Mouse (Mus musculus): Measurements from ENCODE around the gene Arvcf. TPM values are rescaled to one million over a fixed set of nuclear protein-coding genes. Genes with fewer than 3 reads are reported as not detected.

The Arvcf gene
- polyA plus RNA-seq, 1 experiment from 2014 or later = 81.3 TPM

DNA sequence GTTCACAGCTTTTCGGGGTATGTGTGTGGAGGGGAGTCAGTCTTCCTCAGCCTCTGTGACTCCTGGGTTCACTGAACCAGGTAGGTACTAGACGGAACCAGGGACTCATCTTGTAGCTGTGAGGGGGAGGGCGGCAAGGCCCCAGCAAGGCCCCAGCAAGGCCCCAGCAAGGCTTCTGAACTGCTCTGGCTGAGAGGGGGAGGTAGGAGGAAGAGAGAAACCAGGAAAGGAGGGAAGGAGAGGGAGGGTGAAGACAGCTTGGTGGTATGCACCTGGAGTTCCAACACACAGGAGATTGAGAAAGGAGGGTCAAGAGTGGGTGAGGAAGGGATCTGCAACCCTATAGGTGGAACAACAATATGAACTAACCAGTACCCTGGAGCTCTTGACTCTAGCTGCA, 68.9 kb downstream of the Arvcf start:
- 83% methylated on average over 3 of the region's 3 CpGs for WGBS
- H3K4me2 ChIP-seq = no peak overlapping the region
- no peak overlapping the region for H3K4me3 ChIP-seq

DNA sequence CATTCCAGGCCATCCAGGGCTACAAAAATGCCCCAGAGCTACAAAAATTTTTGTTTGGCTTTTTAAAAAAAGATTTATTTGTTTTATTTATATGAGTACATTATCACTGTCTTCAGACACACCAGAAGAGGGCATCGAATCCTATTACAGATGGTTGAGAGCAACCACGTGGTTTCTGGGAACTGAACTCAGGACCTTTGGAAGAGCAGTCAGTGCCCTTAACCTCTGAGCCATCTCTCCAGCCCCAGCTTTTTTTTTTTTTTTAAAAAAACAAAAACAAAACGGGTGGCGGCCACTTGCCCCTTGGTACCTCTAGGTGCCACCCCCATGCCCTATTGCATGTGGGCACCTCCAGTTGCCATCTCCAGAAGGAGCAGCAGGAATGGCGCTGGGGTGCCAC, 69.5 kb downstream of the Arvcf start:
- no peak overlapping the region for H3K4me2 ChIP-seq
- no peak overlapping the region for H3K4me3 ChIP-seq
- WGBS = 93% methylated on average over 5 of the region's 5 CpGs
- no peak for ATAC-seq (ENCODE audit: low FRiP score, low read depth)
- H3K9ac ChIP-seq = no peak overlapping the region
- peaks cover 4% of the 10 kb centered on the region; the same call in 1 of the 2 replicates for H3K4me1 ChIP-seq (replicated peaks)
- no peaks in the 10 kb centered on the region for H3K9me3 ChIP-seq
- peaks cover 15% of the 10 kb centered on the region for H3K36me3 ChIP-seq
- no peak overlapping the region for H3K27ac ChIP-seq (replicated peaks)
- H3K27me3 ChIP-seq = no peaks in the 10 kb centered on the region

More for the DNA sequence above, 68.9 kb downstream of the Arvcf start:
- H3K27ac ChIP-seq (replicated peaks) = peak overlapping the region; percentile 2
- no peak overlapping the region for H3K9ac ChIP-seq
- peaks cover 6% of the 10 kb centered on the region for H3K4me1 ChIP-seq (replicated peaks)
- ATAC-seq (ENCODE audit: low FRiP score, low read depth) = no peak
- H3K36me3 ChIP-seq = peaks cover 8% of the 10 kb centered on the region; the same call in 1 of the 2 replicates
- no peaks in the 10 kb centered on the region for H3K27me3 ChIP-seq
- H3K9me3 ChIP-seq = no peaks in the 10 kb centered on the region

DNA sequence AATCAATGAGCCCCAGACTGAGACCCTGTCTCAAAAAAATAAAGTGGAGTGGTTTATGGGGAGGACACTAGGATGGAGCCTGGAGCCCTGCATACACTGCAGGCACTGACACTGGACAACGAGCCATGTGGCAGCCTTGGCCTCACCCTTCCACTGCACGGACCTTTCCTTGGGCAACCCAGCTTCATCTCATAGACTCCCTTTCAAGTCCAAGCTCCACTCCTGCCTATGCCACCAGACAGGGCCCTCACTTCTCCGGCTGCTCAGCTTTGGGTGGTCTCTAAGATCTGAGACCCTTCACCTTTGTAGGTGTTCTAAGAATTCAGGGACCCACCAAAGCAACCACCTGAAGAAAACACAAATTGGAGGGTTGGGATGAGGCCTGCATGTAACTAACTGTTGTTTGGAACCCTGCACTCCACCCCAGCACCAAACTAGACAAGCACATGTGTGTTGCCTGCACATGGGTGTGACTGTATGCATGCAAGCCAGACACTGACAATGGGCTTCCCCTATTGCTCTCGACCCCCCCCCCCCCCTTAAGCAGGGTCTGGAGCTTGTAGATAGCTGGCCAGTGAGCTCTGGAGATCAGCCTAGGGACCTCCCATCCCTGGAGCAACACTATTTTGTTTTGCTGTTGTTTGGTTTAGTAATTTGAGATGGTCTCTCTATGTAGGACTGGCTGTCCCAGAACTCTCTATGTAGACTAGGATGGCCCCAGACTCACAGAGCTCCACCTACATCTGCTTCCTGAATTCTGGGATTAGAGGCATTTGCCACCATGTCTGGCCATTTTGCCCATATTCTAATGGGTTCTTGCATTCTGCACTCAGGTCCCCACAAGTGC, 71.0 kb downstream of the Arvcf start:
- no peak overlapping the region for H3K27ac ChIP-seq (replicated peaks)
- no peaks in the 10 kb centered on the region for H3K27me3 ChIP-seq
- H3K9me3 ChIP-seq = no peaks in the 10 kb centered on the region
- peaks cover 9% of the 10 kb centered on the region for H3K4me1 ChIP-seq (replicated peaks)
- no peak overlapping the region for H3K9ac ChIP-seq
- no peak for ATAC-seq (ENCODE audit: low FRiP score, low read depth)
- H3K4me2 ChIP-seq = no peak overlapping the region
- 89% methylated on average over 4 of the region's 4 CpGs for WGBS
- peaks cover 19% of the 10 kb centered on the region for H3K36me3 ChIP-seq
- H3K4me3 ChIP-seq = no peak overlapping the region

DNA sequence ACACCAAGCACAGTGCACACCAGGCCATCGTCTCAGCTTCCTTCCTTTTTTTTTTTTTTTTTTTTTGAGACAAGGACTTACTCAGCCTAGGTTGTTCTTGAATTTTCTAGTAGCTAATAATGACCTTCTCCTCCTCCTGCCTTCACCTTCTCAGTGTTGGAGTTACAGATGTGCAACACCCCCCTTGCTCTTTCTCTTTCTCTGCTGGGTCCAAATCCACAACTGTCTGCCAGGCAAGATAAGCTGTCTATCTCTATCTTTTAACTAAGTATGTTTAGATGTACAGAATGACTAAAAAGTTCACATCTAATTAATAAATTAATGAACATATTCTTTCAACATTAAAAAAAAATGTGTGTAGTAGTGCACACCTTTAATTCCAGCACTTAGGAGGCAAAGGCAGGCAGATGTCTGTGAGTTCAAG, 71.6 kb downstream of the Arvcf start:
- H3K9me3 ChIP-seq = no peaks in the 10 kb centered on the region

DNA sequence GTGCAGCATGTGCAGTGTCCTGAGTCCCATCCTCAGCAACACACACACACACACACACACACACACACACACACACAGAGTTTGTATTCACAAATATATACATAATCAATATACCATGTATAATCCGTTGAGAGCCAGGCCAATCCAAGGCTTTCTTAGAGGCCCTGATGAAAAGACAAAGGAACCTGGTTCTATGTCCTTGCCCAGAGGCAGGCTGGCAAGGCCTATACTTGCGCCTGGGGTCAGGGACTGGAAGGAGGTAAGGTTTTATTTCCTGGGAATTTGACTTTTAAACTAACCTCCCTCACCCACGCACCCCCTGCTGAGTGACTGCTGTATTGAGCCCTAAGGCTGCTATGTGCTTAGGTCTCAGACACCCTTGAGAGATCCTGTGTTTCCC, 72.6 kb downstream of the Arvcf start:
- H3K4me1 ChIP-seq (replicated peaks) = peaks cover 25% of the 10 kb centered on the region
- no peak overlapping the region for H3K9ac ChIP-seq
- H3K27me3 ChIP-seq = no peaks in the 10 kb centered on the region
- no peak overlapping the region for H3K27ac ChIP-seq (replicated peaks)
- no peaks in the 10 kb centered on the region for H3K9me3 ChIP-seq
- H3K4me2 ChIP-seq = no peak overlapping the region
- WGBS = 64% methylated on average over 3 of the region's 3 CpGs
- peaks cover 16% of the 10 kb centered on the region for H3K36me3 ChIP-seq
- no peak overlapping the region for H3K4me3 ChIP-seq
- no peak for ATAC-seq (ENCODE audit: low FRiP score, low read depth)

More for the DNA sequence above, 71.6 kb downstream of the Arvcf start:
- Histone ChIP-seq H3K9ac (no peak overlapping the region), H3K27ac (replicated peaks) (no peak overlapping the region), H3K4me1 (replicated peaks) (peaks cover 16% of the 10 kb centered on the region), H3K4me3 (no peak overlapping the region), H3K27me3 (no peaks in the 10 kb centered on the region), H3K4me2 (no peak overlapping the region), H3K36me3 (peaks cover 19% of the 10 kb centered on the region)
- WGBS = 76% methylated on average over 1 of the region's 1 CpGs
- ATAC-seq (ENCODE audit: low FRiP score, low read depth) = no peak

DNA sequence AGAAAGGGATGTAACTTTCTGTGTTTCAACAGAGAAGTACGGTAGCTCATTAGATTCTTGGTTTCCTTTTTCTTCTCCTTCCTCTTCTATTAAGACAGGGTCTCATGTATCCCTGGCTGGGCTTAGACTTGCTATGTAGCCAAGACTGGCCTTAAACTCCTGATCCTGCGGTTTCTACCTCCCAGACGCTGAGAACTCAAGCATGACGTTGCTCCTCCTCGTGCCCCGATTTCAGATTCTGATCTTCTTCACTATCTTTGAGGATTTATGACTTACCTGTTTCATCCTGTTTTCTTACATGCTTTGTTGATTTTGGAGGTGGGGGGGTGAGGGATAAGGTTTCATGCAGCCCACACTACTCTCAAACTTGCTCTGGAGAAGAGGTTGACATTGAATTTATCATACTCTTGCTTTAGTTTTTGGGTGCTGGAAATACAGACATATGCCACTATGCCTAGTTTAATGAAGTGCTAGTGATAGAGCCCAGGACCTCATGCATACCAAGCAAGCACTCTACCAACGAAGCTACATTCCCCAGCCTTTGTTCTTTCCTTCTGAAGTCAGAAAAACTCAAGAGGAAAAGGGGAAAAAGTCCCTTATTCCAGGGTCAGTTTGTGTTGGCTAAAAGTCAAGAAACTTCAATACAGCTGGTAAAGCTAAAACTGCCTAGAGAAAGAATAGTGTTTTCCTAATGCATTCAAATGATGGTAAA, 75.4 kb downstream of the Arvcf start:
- Histone ChIP-seq H3K4me1 (replicated peaks) (peaks cover 36% of the 10 kb centered on the region), H3K9ac (no peak overlapping the region), H3K27me3 (no peaks in the 10 kb centered on the region), H3K36me3 (peaks cover 16% of the 10 kb centered on the region), H3K9me3 (no peaks in the 10 kb centered on the region), H3K4me3 (no peak overlapping the region), H3K4me2 (0 out of 2 replicates have a peak overlapping the region, but pooled peaks have one; percentile 81), H3K27ac (replicated peaks) (no peak overlapping the region)
- 92% methylated on average over 7 of the region's 7 CpGs for WGBS
- ATAC-seq (ENCODE audit: low FRiP score, low read depth) = no peak

DNA sequence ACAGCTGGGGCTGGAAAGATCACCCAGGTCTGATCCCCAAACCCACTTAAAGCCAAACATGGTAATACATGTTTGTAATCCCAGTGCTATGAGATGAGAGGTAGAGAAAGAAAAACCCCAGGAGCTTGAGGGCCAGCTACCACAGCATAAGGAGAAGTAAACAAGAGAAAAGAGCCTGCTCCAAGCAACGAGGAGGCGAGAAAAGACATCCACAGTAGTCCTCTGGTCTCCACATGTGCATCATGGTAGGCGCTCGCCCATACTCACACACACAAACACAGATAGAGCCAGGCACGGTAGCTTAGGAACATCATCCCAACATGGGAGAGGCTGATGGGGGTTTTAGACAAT, 75.9 kb downstream of the Arvcf start:
- Histone ChIP-seq H3K4me3 (no peak overlapping the region), H3K27ac (replicated peaks) (0 out of 2 replicates have a peak overlapping the region, but pooled peaks have one; percentile 18), H3K27me3 (no peaks in the 10 kb centered on the region), H3K36me3 (peaks cover 16% of the 10 kb centered on the region), H3K4me1 (replicated peaks) (peaks cover 36% of the 10 kb centered on the region), H3K9me3 (no peaks in the 10 kb centered on the region), H3K9ac (no peak overlapping the region), H3K4me2 (0 out of 2 replicates have a peak overlapping the region, but pooled peaks have one; percentile 81)
- WGBS = 81% methylated on average over 5 of the region's 5 CpGs
- no peak for ATAC-seq (ENCODE audit: low FRiP score, low read depth)

DNA sequence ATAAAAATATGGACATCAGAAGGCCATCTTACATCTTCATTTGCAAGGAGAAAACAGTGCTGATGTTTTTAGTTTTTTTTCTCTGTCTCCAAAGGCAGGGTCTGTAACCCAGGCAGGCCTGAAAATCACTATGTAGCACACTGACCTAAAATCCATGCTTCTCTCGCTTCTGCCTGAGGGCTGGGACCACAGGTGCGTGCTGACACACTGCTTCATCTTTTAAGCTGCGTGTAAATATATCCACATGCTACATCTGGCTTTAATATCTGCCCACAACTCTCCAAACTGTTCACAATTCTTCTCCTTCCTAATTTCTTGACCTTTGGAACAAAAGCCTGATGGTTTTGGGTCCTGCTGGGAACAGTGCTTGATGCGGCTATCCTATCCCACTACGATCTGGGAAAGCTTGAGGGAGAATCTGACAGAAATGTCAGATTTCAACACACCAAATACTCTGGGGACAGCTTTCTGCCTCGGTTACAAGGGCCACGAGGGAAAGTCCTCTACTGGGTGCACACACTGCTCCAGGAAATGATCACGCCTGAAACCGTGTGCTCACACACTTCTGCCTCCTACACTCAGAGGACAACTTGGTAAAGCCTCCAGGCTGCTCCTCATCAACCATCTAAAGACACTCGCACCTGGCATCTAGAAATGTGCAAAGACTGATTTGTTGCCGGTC, 76.5 kb downstream of the Arvcf start:
- 62% methylated on average over 11 of the region's 11 CpGs for WGBS
- no peaks in the 10 kb centered on the region for H3K9me3 ChIP-seq
- 0 out of 2 replicates have a peak overlapping the region, but pooled peaks have one; percentile 18 for H3K27ac ChIP-seq (replicated peaks)
- H3K4me3 ChIP-seq = no peak overlapping the region
- H3K27me3 ChIP-seq = no peaks in the 10 kb centered on the region
- H3K9ac ChIP-seq = 0 out of 2 replicates have a peak overlapping the region, but pooled peaks have one; percentile 9
- peaks cover 16% of the 10 kb centered on the region for H3K36me3 ChIP-seq
- peak overlapping the region; percentile 81 for H3K4me2 ChIP-seq
- peaks cover 36% of the 10 kb centered on the region for H3K4me1 ChIP-seq (replicated peaks)
- no peak for ATAC-seq (ENCODE audit: low FRiP score, low read depth)

DNA sequence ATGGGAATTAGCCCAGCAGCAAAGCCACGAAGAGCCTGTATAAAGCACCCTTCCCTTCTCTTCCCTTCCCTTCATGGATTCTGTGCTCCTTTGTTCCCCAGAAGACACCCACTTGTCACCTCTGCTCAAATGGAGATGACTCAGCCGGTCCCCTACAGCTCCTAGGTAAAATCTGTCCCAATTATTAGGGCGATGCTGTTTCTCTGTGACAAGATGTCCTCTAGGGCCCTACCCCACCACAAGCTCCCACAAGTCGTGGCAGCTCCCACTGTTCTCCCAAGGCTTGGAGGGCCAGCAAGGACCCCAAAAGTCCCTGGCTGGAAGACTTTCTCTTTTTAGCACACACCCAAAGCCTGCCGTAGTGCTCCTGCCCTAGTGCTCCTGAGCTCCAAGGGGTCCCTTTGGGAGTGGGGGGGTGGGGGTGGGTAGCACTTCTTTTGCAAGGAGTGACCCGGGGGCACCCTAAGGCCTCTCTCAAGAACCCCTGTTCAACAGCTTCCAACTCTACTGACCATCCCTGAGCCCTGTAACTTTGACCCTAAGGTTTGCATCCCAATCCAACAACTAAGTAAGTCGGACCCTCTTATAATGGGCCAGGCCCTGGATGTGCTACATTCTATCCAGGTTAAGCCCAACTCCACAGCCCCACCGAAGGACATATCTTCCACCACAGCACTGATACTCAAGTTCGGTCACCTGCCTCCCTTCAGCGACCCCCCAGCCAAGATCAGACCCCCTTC, 77.7 kb downstream of the Arvcf start:
- peak overlapping the region; percentile 84 for H3K4me3 ChIP-seq
- H3K36me3 ChIP-seq = peaks cover 16% of the 10 kb centered on the region
- peak; percentile 4 for ATAC-seq (ENCODE audit: low FRiP score, low read depth)
- H3K4me1 ChIP-seq (replicated peaks) = peaks cover 36% of the 10 kb centered on the region
- no peaks in the 10 kb centered on the region for H3K9me3 ChIP-seq
- peak overlapping the region; percentile 77 for H3K27ac ChIP-seq (replicated peaks)
- peak overlapping the region; percentile 81 for H3K4me2 ChIP-seq
- no peaks in the 10 kb centered on the region for H3K27me3 ChIP-seq
- H3K9ac ChIP-seq = peak overlapping the region; percentile 87
- WGBS = 21% methylated on average over 10 of the region's 10 CpGs

DNA sequence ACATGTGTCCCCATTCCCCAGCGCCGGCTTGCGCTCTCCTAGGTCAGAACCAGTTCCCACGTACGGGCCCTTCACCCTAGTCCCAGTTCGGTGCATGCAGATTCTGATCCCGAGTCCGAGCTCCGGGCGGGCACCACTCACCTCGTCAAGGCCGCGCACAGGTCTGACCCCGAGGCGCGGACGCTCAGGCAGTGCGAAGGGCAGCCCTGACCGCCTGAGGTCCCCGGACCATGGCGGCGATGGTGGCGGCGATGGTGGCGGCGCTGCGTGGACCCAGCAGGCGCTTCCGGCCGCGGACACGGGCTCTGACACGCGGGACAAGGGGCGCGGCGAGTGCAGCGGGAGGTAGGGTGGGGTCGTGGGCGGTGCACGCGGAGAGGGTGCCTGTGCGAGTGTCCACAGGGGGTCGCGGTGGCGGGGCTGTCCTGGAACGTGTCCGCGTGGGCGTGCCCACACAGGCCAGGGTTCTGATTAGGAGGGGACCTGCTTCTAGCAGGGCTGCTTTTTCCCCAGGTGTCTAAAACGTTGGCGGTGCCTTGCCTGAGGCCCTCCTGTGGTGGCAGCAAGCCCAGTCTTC, 78.3 kb downstream of the Arvcf start, which contains the start of gene Txnrd2:
Gene Txnrd2, plus strand, starts transcription at position 170 of the 577 bp plus-strand sequence.
- H3K4me3 ChIP-seq = peak within 1 kb of the TSS; percentile 84
- no peaks in the 10 kb centered on the region for H3K9me3 ChIP-seq
- peaks cover 36% of the 10 kb centered on the region for H3K4me1 ChIP-seq (replicated peaks)
- ATAC-seq (ENCODE audit: low FRiP score, low read depth) = peak; percentile 85
- H3K36me3 ChIP-seq = peaks cover 16% of the 10 kb centered on the region
- no peaks in the 10 kb centered on the region for H3K27me3 ChIP-seq
- peak within 1 kb of the TSS; percentile 87 for H3K9ac ChIP-seq
- H3K27ac ChIP-seq (replicated peaks) = peak within 1 kb of the TSS; percentile 77
- H3K4me2 ChIP-seq = peak within 1 kb of the TSS; percentile 81
- under 1% methylated on average over 52 of the region's 52 CpGs for WGBS

DNA sequence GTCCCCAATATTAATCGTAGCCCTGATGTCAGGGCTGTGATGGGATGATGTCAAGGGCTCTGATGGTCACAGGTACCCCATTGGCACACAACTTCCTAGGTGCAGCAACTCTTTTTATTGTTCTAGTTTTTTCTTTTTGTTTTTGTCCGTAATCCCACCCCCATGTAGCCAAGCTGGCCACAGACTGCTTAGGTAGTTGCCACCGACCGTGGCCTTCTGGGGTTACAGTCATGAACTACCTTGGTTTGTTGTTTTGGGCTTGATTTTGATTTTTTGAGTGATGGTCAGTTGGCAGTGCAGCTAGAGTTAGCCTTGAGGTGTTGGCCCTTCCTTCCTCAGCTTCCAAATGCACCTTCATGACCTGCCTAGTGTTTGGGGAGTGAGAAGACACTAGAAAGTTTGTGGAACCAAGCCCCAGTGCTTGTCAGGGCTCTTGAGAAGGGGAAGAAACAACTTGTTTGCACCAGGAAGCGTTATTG, 78.9 kb downstream of the Arvcf start, which contains the start of gene Comt:
Gene Comt, minus strand, starts transcription at position 51 of the 479 bp plus-strand sequence.
- WGBS = 63% methylated on average over 5 of the region's 5 CpGs
- H3K4me3 ChIP-seq = peak within 1 kb of the TSS; percentile 84
- H3K27me3 ChIP-seq = no peaks in the 10 kb centered on the region
- peak within 1 kb of the TSS; percentile 87 for H3K9ac ChIP-seq
- H3K9me3 ChIP-seq = no peaks in the 10 kb centered on the region
- H3K36me3 ChIP-seq = peaks cover 11% of the 10 kb centered on the region
- H3K4me2 ChIP-seq = peak within 1 kb of the TSS; percentile 81
- H3K4me1 ChIP-seq (replicated peaks) = peaks cover 36% of the 10 kb centered on the region
- H3K27ac ChIP-seq (replicated peaks) = peak within 1 kb of the TSS; percentile 77
- ATAC-seq (ENCODE audit: low FRiP score, low read depth) = peak; percentile 3; the same call in 1 of the 2 replicates
